Mouse (Mus musculus) MEL (cell line): Measurements from ENCODE around the gene Prmt1. TPM values are rescaled to one million over a fixed set of nuclear protein-coding genes. Genes with fewer than 3 reads are reported as not detected.
A peak's percentile ranks its signal among the peaks of the same experiment; 100 is the strongest.

ENCODE experiments used
- DNase-seq: peaks from one replicate; pipeline ENCODE4 v3.0.0; 2011; ENCODE audit warnings: low read depth, low spot score
- H3K27ac ChIP-seq: 2 replicates; pipeline ENCODE4 v1.5.1; 2012; ENCODE audit warnings: low read depth, mild to moderate bottlenecking, control low read depth, low read length, moderate library complexity; ENCODE audit not compliant: control insufficient read depth
- H3K27me3 ChIP-seq, 2 experiments: fragments of 150-350 bp in 1 of 2; sonication (generic) in 1 of 2; 2 replicates each; pipeline ENCODE4 v1.6.1; 2012; ENCODE audit warnings: low read length in 2 of 2, mild to moderate bottlenecking in 2 of 2, improper control_type of control experiment in 1 of 2, moderate library complexity in 1 of 2; ENCODE audit not compliant: insufficient read depth in 2 of 2, control insufficient read depth in 1 of 2
- H3K36me3 ChIP-seq, 2 experiments: 2 replicates each; pipeline ENCODE4 v1.6.1; 2012 to 2014; ENCODE audit warnings: low read length in 2 of 2, improper control_type of control experiment in 1 of 2, inconsistent platforms in 1 of 2, mild to moderate bottlenecking in 1 of 2; ENCODE audit not compliant: insufficient read depth in 2 of 2, control insufficient read depth in 1 of 2
- H3K4me1 ChIP-seq, 2 experiments: fragments of 150-350 bp in 1 of 2; sonication (generic) in 1 of 2; 2 replicates each; pipeline ENCODE4 v1.6.1; 2012; ENCODE audit warnings: low read length in 2 of 2, improper control_type of control experiment in 1 of 2, mild to moderate bottlenecking in 1 of 2; ENCODE audit not compliant: insufficient read depth in 2 of 2, control insufficient read depth in 1 of 2
- H3K4me3 ChIP-seq, 2 experiments: fragments of 150-350 bp in 1 of 2; sonication (generic) in 1 of 2; 2 replicates each; pipeline ENCODE4 v1.5.1; 2012; ENCODE audit warnings: low read depth in 2 of 2, low read length in 2 of 2, mild to moderate bottlenecking in 2 of 2, moderate library complexity in 2 of 2, control low read depth in 1 of 2, improper control_type of control experiment in 1 of 2; ENCODE audit not compliant: control insufficient read depth in 1 of 2, insufficient read depth in 1 of 2
- H3K79me2 ChIP-seq: 2 replicates; pipeline ENCODE4 v1.6.1; 2012; ENCODE audit warnings: mild to moderate bottlenecking, low read length, moderate library complexity; ENCODE audit not compliant: control insufficient read depth, poor library complexity, insufficient read depth
- H3K9ac ChIP-seq: 2 replicates; pipeline ENCODE4 v1.6.1; 2012; ENCODE audit warnings: low read depth, mild to moderate bottlenecking, control low read depth, low read length, moderate library complexity; ENCODE audit not compliant: control insufficient read depth, poor library complexity, severe bottlenecking
- H3K9me3 ChIP-seq: fragments of 150-350 bp; sonication (generic); replicated peaks from 2 replicates; pipeline ENCODE4 v1.6.1; 2012; ENCODE audit warnings: mild to moderate bottlenecking, low read length, improper control_type of control experiment, moderate library complexity; ENCODE audit not compliant: insufficient read depth
- CHD1 ChIP-seq: IDR thresholded peaks from 2 replicates; pipeline ENCODE4 v1.6.1; 2012; ENCODE audit warnings: low read depth, mild to moderate bottlenecking, inconsistent platforms, low read length, improper control_type of control experiment
- CTCF ChIP-seq, 3 experiments: IDR thresholded peaks in 2 of 3; conservative IDR thresholded peaks in 1 of 3; 2 replicates each; pipeline ENCODE4 v1.5.1; 2011 to 2012; ENCODE audit warnings: low read length in 3 of 3, low read depth in 2 of 3, mild to moderate bottlenecking in 2 of 3, improper control_type of control experiment in 1 of 3, inconsistent platforms in 1 of 3, mixed read lengths in 1 of 3, moderate library complexity in 1 of 3; ENCODE audit not compliant: control insufficient read depth in 1 of 3, insufficient read depth in 1 of 3, poor library complexity in 1 of 3, severe bottlenecking in 1 of 3
- E2F4 ChIP-seq: IDR thresholded peaks from 2 replicates; pipeline ENCODE4 v1.6.1; 2011; ENCODE audit warnings: low read depth, low read length, improper control_type of control experiment, borderline replicate concordance
- ELF1 ChIP-seq: IDR thresholded peaks from 2 replicates; pipeline ENCODE4 v1.6.1; 2014; ENCODE audit warnings: low read depth, mild to moderate bottlenecking, inconsistent platforms, low read length, improper control_type of control experiment, moderate library complexity
- EP300 ChIP-seq, 2 experiments: IDR thresholded peaks; 2 replicates each; pipeline ENCODE4 v1.6.1; 2011; ENCODE audit warnings: improper control_type of control experiment in 2 of 2, low read length in 2 of 2, low read depth in 1 of 2, mild to moderate bottlenecking in 1 of 2
- ETS1 ChIP-seq: IDR thresholded peaks from 2 replicates; pipeline ENCODE4 v1.6.1; 2012; ENCODE audit warnings: low read depth, mild to moderate bottlenecking, inconsistent platforms, low read length, improper control_type of control experiment, moderate library complexity
- GABPA ChIP-seq: IDR thresholded peaks from 2 replicates; pipeline ENCODE4 v1.6.1; 2012; ENCODE audit warnings: low read depth, mild to moderate bottlenecking, inconsistent platforms, low read length, improper control_type of control experiment, moderate library complexity
- GATA1 ChIP-seq: IDR thresholded peaks from 2 replicates; pipeline ENCODE4 v1.6.1; 2011; ENCODE audit warnings: low read depth, low read length, improper control_type of control experiment
- HCFC1 ChIP-seq: IDR thresholded peaks from 2 replicates; pipeline ENCODE4 v1.6.1; 2012; ENCODE audit warnings: low read depth, mild to moderate bottlenecking, inconsistent platforms, low read length, improper control_type of control experiment, moderate library complexity
- JUND ChIP-seq: IDR thresholded peaks from 2 replicates; pipeline ENCODE4 v1.6.1; 2011; ENCODE audit warnings: low read depth, mild to moderate bottlenecking, improper control_type of control experiment, low read length
- KAT2A ChIP-seq: conservative IDR thresholded peaks from 2 replicates; pipeline ENCODE4 v1.6.1; 2012; ENCODE audit warnings: low read depth, low read length, improper control_type of control experiment, inconsistent platforms
- MAFK ChIP-seq: IDR thresholded peaks from 2 replicates; pipeline ENCODE4 v1.6.1; 2011; ENCODE audit warnings: low read depth, mild to moderate bottlenecking, low read length, improper control_type of control experiment, borderline replicate concordance
- MAX ChIP-seq: IDR thresholded peaks from 2 replicates; pipeline ENCODE4 v1.6.1; 2011; ENCODE audit warnings: low read length, improper control_type of control experiment
- MAZ ChIP-seq: IDR thresholded peaks from 2 replicates; pipeline ENCODE4 v1.6.1; 2012; ENCODE audit warnings: low read depth, mild to moderate bottlenecking, inconsistent platforms, low read length, improper control_type of control experiment
- MEF2A ChIP-seq: IDR thresholded peaks from 2 replicates; pipeline ENCODE4 v1.6.1; 2014; ENCODE audit warnings: low read depth, mild to moderate bottlenecking, inconsistent platforms, low read length, improper control_type of control experiment; ENCODE audit not compliant: poor library complexity, insufficient replicate concordance, severe bottlenecking; ENCODE audit errors: extremely low read depth
- MXI1 ChIP-seq: IDR thresholded peaks from 2 replicates; pipeline ENCODE4 v1.6.1; 2011; ENCODE audit warnings: mild to moderate bottlenecking, low read depth, low read length, improper control_type of control experiment
- MYB ChIP-seq: IDR thresholded peaks from 2 replicates; pipeline ENCODE4 v1.6.1; 2011; ENCODE audit warnings: mild to moderate bottlenecking, low read depth, low read length, improper control_type of control experiment
- MYC ChIP-seq: IDR thresholded peaks from 2 replicates; pipeline ENCODE4 v1.6.1; 2011; ENCODE audit warnings: low read depth, mild to moderate bottlenecking, low read length, improper control_type of control experiment, moderate library complexity
- NELFE ChIP-seq: IDR thresholded peaks from 2 replicates; pipeline ENCODE4 v1.6.1; 2011; ENCODE audit warnings: low read depth, low read length, improper control_type of control experiment
- NRF1 ChIP-seq: IDR thresholded peaks from 2 replicates; pipeline ENCODE4 v1.6.1; 2014; ENCODE audit warnings: low read depth, mild to moderate bottlenecking, inconsistent platforms, low read length, improper control_type of control experiment, moderate library complexity; ENCODE audit not compliant: poor library complexity, insufficient read depth, severe bottlenecking
- POLR2A ChIP-seq, 2 experiments: IDR thresholded peaks; 2 replicates each; pipeline ENCODE4 v1.6.1; 2011 to 2012; ENCODE audit warnings: low read length in 2 of 2, mild to moderate bottlenecking in 2 of 2, control low read depth in 1 of 2, improper control_type of control experiment in 1 of 2, low read depth in 1 of 2, moderate library complexity in 1 of 2; ENCODE audit not compliant: control insufficient read depth in 1 of 2, insufficient read depth in 1 of 2, poor library complexity in 1 of 2
- POLR2AphosphoS2 ChIP-seq: IDR thresholded peaks from 2 replicates; pipeline ENCODE4 v1.6.1; 2011; ENCODE audit warnings: low read length, improper control_type of control experiment
- POLR2AphosphoS5 ChIP-seq: IDR thresholded peaks from 2 replicates; pipeline ENCODE4 v1.6.1; 2012; ENCODE audit warnings: low read depth, borderline replicate concordance, mild to moderate bottlenecking, inconsistent platforms, low read length, moderate library complexity, mixed read lengths
- RAD21 ChIP-seq: IDR thresholded peaks from 2 replicates; pipeline ENCODE4 v1.6.1; 2011; ENCODE audit warnings: mild to moderate bottlenecking, low read depth, low read length, improper control_type of control experiment
- RCOR1 ChIP-seq: IDR thresholded peaks from 2 replicates; pipeline ENCODE4 v1.6.1; 2012; ENCODE audit warnings: low read depth, mild to moderate bottlenecking, inconsistent platforms, low read length, improper control_type of control experiment
- SMC3 ChIP-seq: IDR thresholded peaks from 2 replicates; pipeline ENCODE4 v1.6.1; 2011; ENCODE audit warnings: low read depth, low read length, improper control_type of control experiment
- TAL1 ChIP-seq: IDR thresholded peaks from 2 replicates; pipeline ENCODE4 v1.6.1; 2012; ENCODE audit warnings: mild to moderate bottlenecking, inconsistent platforms, low read length, moderate library complexity, mixed read lengths
- TBP ChIP-seq: IDR thresholded peaks from 2 replicates; pipeline ENCODE4 v1.8.0; 2011; ENCODE audit warnings: low read depth, low read length, improper control_type of control experiment
- TCF12 ChIP-seq: IDR thresholded peaks from 2 replicates; pipeline ENCODE4 v1.6.1; 2014; ENCODE audit warnings: low read depth, mild to moderate bottlenecking, inconsistent platforms, low read length, improper control_type of control experiment, moderate library complexity
- UBTF ChIP-seq: IDR thresholded peaks from 2 replicates; pipeline ENCODE4 v1.6.1; 2012; ENCODE audit warnings: low read depth, mild to moderate bottlenecking, inconsistent platforms, low read length, improper control_type of control experiment, moderate library complexity, borderline replicate concordance; ENCODE audit not compliant: insufficient read depth
- USF1 ChIP-seq: IDR thresholded peaks from 2 replicates; pipeline ENCODE4 v1.6.1; 2014; ENCODE audit warnings: low read depth, mild to moderate bottlenecking, inconsistent platforms, low read length, improper control_type of control experiment, moderate library complexity
- USF2 ChIP-seq, 2 experiments: IDR thresholded peaks; 2 replicates each; pipeline ENCODE4 v1.6.1; 2011 to 2012; ENCODE audit warnings: improper control_type of control experiment in 2 of 2, low read length in 2 of 2, borderline replicate concordance in 1 of 2, inconsistent platforms in 1 of 2, low read depth in 1 of 2, mild to moderate bottlenecking in 1 of 2; ENCODE audit not compliant: insufficient read depth in 1 of 2
- ZC3H11A ChIP-seq: IDR thresholded peaks from 2 replicates; pipeline ENCODE4 v1.6.1; 2012; ENCODE audit warnings: low read depth, mild to moderate bottlenecking, inconsistent platforms, low read length, improper control_type of control experiment
- ZKSCAN1 ChIP-seq: IDR thresholded peaks from 2 replicates; pipeline ENCODE4 v1.6.1; 2012; ENCODE audit warnings: low read depth, mild to moderate bottlenecking, inconsistent platforms, low read length, improper control_type of control experiment, moderate library complexity
- ZMIZ1 ChIP-seq: IDR thresholded peaks from 2 replicates; pipeline ENCODE4 v1.6.1; 2012; ENCODE audit warnings: low read depth, mild to moderate bottlenecking, inconsistent platforms, low read length, improper control_type of control experiment, moderate library complexity
- ZNF384 ChIP-seq: IDR thresholded peaks from 2 replicates; pipeline ENCODE4 v1.6.1; 2012; ENCODE audit warnings: low read depth, mild to moderate bottlenecking, inconsistent platforms, low read length, improper control_type of control experiment
- polyA plus RNA-seq, 2 experiments: library from polyadenylated mRNA; stranded (reverse) in 1 of 2; unstranded in 1 of 2; fragments of >175 nt in 1 of 2; fragments of >200 nt in 1 of 2; gene quantifications; 2 replicates each; pipeline versions ENCODE4 v1.2.1 to v1.2.4; 2012; ENCODE audit warnings: low replicate concordance in 2 of 2, low read depth in 1 of 2; ENCODE audit not compliant: insufficient read length in 2 of 2, insufficient read depth in 1 of 2, missing spikeins in 1 of 2
- total RNA-seq: library from RNA; depleted of rRNA; stranded (reverse); fragments of 300-350 nt; gene quantifications from 2 replicates; pipeline ENCODE4 v1.2.3, GENCODE M21; 2012

Prmt1 gene
- total and polyA plus RNA-seq, 3 experiments: 254 to 715 (median 317) TPM

GRCm38 (mm10) chr7:44997231-44997939 lies 11.0 kb upstream of the Prmt1 start, which contains the start of gene Irf3:
Gene Irf3 (plus strand): TSS chr7:44997648.
- Histone ChIP-seq H3K36me3 (peaks cover 0 to 9% of the 10 kb centered on the region in 2 experiments; a peak in 1 of 4 replicates), H3K79me2 (peaks cover 22% of the 10 kb centered on the region), H3K9ac (peak within 1 kb of the TSS; percentile 91), H3K4me1 (no peaks in the 10 kb centered on the region), H3K27me3 (no peaks in the 10 kb centered on the region), H3K9me3 (no peaks in the 10 kb centered on the region), H3K4me3 (peak within 1 kb of the TSS; percentile 64 to 79), H3K27ac (peak within 1 kb of the TSS; percentile 98)
- peak; percentile 99 for DNase-seq
- no peak for TF ChIP-seq ZC3H11A
- no peak for TF ChIP-seq JUND
- TF ChIP-seq TCF12: peak; percentile 45; the same call in 1 of the 2 replicates
- TF ChIP-seq POLR2AphosphoS2: peak; percentile 86; the same call in 1 of the 2 replicates
- TF ChIP-seq USF2 (IDR thresholded peaks at IDR 0.05; ENCODE audit: borderline replicate concordance in 1 of 2, insufficient read depth in 1 of 2, low read depth in 1 of 2, low read length in 2 of 2): no peak
- no peak for TF ChIP-seq ZKSCAN1
- TF ChIP-seq SMC3: no peak
- TF ChIP-seq TBP: peak; percentile 91
- peak in 1 of 2 experiments; percentile 5; a peak in 1 of 4 replicates for TF ChIP-seq EP300 (IDR thresholded peaks at IDR 0.05; ENCODE audit: low read depth in 1 of 2, low read length in 2 of 2)
- no peak for TF ChIP-seq USF1
- peak; percentile 88 for TF ChIP-seq KAT2A
- no peak for TF ChIP-seq TAL1
- TF ChIP-seq POLR2AphosphoS5: no peak
- no peak for TF ChIP-seq RCOR1
- peak; percentile 92; the same call in 1 of the 2 replicates for TF ChIP-seq UBTF
- no peak for TF ChIP-seq MAFK
- peak; percentile 93 for TF ChIP-seq MYB
- TF ChIP-seq ZMIZ1: peak; percentile 80
- TF ChIP-seq MAX: no peak
- peak; percentile 93 for TF ChIP-seq HCFC1
- TF ChIP-seq RAD21: no peak
- peak; percentile 62 for TF ChIP-seq ETS1
- TF ChIP-seq MYC: peak; percentile 75
- no peak for TF ChIP-seq MEF2A
- TF ChIP-seq NRF1: peak; percentile 90
- TF ChIP-seq GABPA: no peak
- no peak; the same call in 1 of the 2 replicates for TF ChIP-seq CHD1
- peak; percentile 75 to 89; a peak in 3 of 4 replicates for TF ChIP-seq POLR2A (IDR thresholded peaks at IDR 0.05; ENCODE audit: control insufficient read depth in 1 of 2, insufficient read depth in 1 of 2, low read depth in 1 of 2, low read length in 2 of 2, poor library complexity in 1 of 2)
- TF ChIP-seq CTCF (IDR thresholded peaks at IDR 0.05 in 2 of 3, conservative IDR thresholded peaks at IDR 0.05 in 1 of 3; ENCODE audit: control insufficient read depth in 1 of 3, insufficient read depth in 1 of 3, low read depth in 2 of 3, low read length in 3 of 3, poor library complexity in 1 of 3, severe bottlenecking in 1 of 3): no peak
- no peak for TF ChIP-seq GATA1
- TF ChIP-seq ZNF384: no peak
- TF ChIP-seq E2F4: no peak
- no peak; the same call in 1 of the 2 replicates for TF ChIP-seq MAZ
- TF ChIP-seq ELF1: peak; percentile 90
- peak; percentile 87 for TF ChIP-seq MXI1
- peak; percentile 76 for TF ChIP-seq NELFE
